Mouse (Mus musculus) neural tube, embryonic 15.5 days (tissue): ENCODE results near the gene Gm6169. TPM values are rescaled to one million over a fixed set of nuclear protein-coding genes. Genes with fewer than 3 reads are reported as not detected.

Experiments used
- ATAC-seq: fragments of 200-750 bp; cut with Nextera tagmentation; 2 replicates; pipeline ENCODE4 v1.8.0; 2017; ENCODE audit warnings: mild to moderate bottlenecking, moderate TSS enrichment, moderate library complexity; ENCODE audit not compliant: low FRiP score
- H3K27ac ChIP-seq: fragments of 300-500 bp; sonication (generic); replicated peaks from 2 replicates; pipeline ENCODE4 v1.5.1; 2015; ENCODE audit warnings: mild to moderate bottlenecking, inconsistent platforms
- H3K27me3 ChIP-seq: fragments of 300-500 bp; sonication (generic); replicated peaks from 2 replicates; pipeline ENCODE4 v1.6.1; 2015; ENCODE audit warnings: inconsistent platforms
- H3K36me3 ChIP-seq: fragments of 300-500 bp; sonication (generic); 2 replicates; pipeline ENCODE4 v1.6.1; 2015; ENCODE audit warnings: inconsistent platforms
- H3K4me1 ChIP-seq: fragments of 300-500 bp; sonication (generic); 2 replicates; pipeline ENCODE4 v1.6.1; 2015; ENCODE audit warnings: inconsistent platforms
- H3K4me2 ChIP-seq: fragments of 300-500 bp; sonication (generic); 2 replicates; pipeline ENCODE4 v1.6.1; 2015; ENCODE audit warnings: inconsistent platforms, mild to moderate bottlenecking, moderate library complexity
- H3K4me3 ChIP-seq: fragments of 300-500 bp; sonication (generic); replicated peaks from 2 replicates; pipeline ENCODE4 v1.5.1; 2015; ENCODE audit warnings: mild to moderate bottlenecking, inconsistent platforms
- H3K9ac ChIP-seq: fragments of 300-500 bp; sonication (generic); replicated peaks from 2 replicates; pipeline ENCODE4 v1.6.1; 2015; ENCODE audit warnings: mild to moderate bottlenecking, inconsistent platforms
- H3K9me3 ChIP-seq: fragments of 300-500 bp; sonication (generic); replicated peaks from 2 replicates; pipeline ENCODE4 v1.6.1; 2016; ENCODE audit warnings: inconsistent platforms
- WGBS: fragments of 180-500 bp; shearing (Covaris S2); methylation state at CpG from one replicate; pipeline ENCODE4 v1.1.7; 2015; ENCODE audit warnings: mixed read lengths; 5-methylcytosine and 5-hydroxymethylcytosine counted together
- polyA plus RNA-seq: library from polyadenylated mRNA; unstranded; fragments of >200 nt; fragmentation: Nextera tagmentation; extraction: Ambion mirVana; gene quantifications from 2 replicates; pipeline ENCODE4 v1.2.1, GENCODE M21; 2015

The Gm6169 gene
- polyA plus RNA-seq, 1 experiment from 2014 or later: 1.1 TPM

GRCm38 (mm10) chr13:97051158-97051557 lies 47.9 kb downstream of the Gm6169 start:
- no peak overlapping the region for H3K9ac ChIP-seq
- H3K27ac ChIP-seq: no peak overlapping the region
- no peak overlapping the region for H3K4me3 ChIP-seq
- H3K4me1 ChIP-seq: no peaks in the 10 kb centered on the region
- no peaks in the 10 kb centered on the region for H3K27me3 ChIP-seq
- H3K4me2 ChIP-seq: no peak overlapping the region
- no peaks in the 10 kb centered on the region for H3K36me3 ChIP-seq
- H3K9me3 ChIP-seq: no peaks in the 10 kb centered on the region
- peak; percentile 41; the same call in 1 of the 2 replicates for ATAC-seq
- 64% methylated on average over 6 of the region's 6 CpGs for WGBS

Other genes with a start within 250 kb of the Gm6169 start
- 0.08 and 0.20 TPM in 2 replicates for gene Gcnt4, start 174.5 kb downstream of the Gm6169 start, polyA plus RNA-seq
- not detected in 2 replicates for gene 1700029F12Rik, start 64.9 kb downstream of the Gm6169 start, polyA plus RNA-seq
- gene Fam169a, start 32.0 kb downstream of the Gm6169 start, polyA plus RNA-seq: 25.9 and 30.5 TPM in 2 replicates
- gene Gfm2, start 38.7 kb upstream of the Gm6169 start, polyA plus RNA-seq: 34.2 and 34.3 TPM in 2 replicates
- gene Nsa2, start 38.7 kb upstream of the Gm6169 start, polyA plus RNA-seq: 36.0 and 44.8 TPM in 2 replicates
- gene Hexb, start 99.1 kb upstream of the Gm6169 start, polyA plus RNA-seq: 54.5 and 66.1 TPM in 2 replicates
- 65.8 and 79.2 TPM in 2 replicates for gene Enc1, start 141.9 kb upstream of the Gm6169 start, polyA plus RNA-seq